Mouse (Mus musculus): Measurements from ENCODE around the gene Gstm3.

- TF ChIP-seq CTCF (IDR thresholded peaks at IDR 0.05; ENCODE audit: extremely low read depth, insufficient read length, insufficient replicate concordance, low read depth, low read length): no peak
- no peak for TF ChIP-seq POLR2A (IDR thresholded peaks at IDR 0.05; ENCODE audit: low read depth, low read length)
These were observed 52.0 kb downstream of the Gstm3 start for GRCm38 (mm10) chr3:107917097-107917496.

Measured in small intestine, adult 2 months (tissue).